Mouse (Mus musculus) spleen, postnatal 36 days (tissue): ENCODE results near the gene Hectd4.
A peak's percentile ranks its signal among the peaks of the same experiment; 100 is the strongest.
"Not testable (repeated sequence)": the region's sequence is repeated elsewhere in the genome, so short reads cannot be mapped to it uniquely, and the experiment has no call there.

ENCODE experiments used
- DNase-seq, 2 experiments: peaks; one replicate each; pipeline ENCODE4 v3.0.0; 2022; ENCODE audit warnings: low spot score in 2 of 2, mixed read lengths in 1 of 2

Hectd4 gene

GRCm38 (mm10) chr5:121219980-121220731 lies at the start of gene Hectd4:
Hectd4 (plus strand) TSS chr5:121220219.
- peak; percentile 96 to 97 for DNase-seq

- DNase-seq, result no peak
Measured at GRCm38 (mm10) chr5:121172835-121173234, 47.2 kb upstream of the Hectd4 start.

DNA sequence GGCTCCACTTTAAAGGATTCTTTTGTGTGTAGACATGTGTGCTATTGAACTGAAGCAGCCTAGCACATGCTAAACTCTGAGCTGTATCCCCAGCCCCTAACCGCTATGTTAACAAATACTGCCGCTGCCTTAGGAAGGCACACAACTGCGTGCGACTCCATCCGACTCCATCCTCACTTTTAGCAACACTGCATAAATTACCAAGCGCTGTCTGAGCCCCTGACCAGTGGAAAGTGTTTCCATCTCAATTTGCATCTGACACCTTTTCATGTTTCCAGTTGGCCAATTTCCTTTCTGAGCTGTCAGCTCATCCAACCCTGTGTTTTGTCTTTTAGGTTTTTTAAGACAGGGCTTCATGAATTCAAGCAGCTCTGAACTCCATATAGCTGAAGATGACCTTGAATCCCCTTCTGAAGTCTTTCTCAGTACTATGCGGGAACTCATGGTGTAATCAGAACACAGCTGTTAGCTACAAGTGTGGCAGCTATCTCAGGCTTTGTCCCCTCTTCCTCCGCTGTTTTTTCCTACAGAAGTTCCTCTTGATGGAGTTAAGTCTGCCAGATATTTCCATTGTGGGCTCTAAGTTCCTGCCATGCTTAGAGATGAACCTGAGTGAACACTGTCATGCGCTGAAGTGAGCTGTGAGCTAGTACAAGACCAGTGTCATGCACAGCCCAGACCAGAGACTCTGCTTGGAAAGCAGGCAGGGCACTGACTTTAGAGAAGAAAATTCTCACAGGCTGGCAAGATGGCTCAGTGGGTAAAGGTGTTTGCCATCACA lies 40.8 kb upstream of the Hectd4 start:
- DNase-seq, result no peak

GRCm38 (mm10) chr5:121183269-121183668 lies 36.8 kb upstream of the Hectd4 start:
- DNase-seq, result no peak

- no peak for DNase-seq
Measured at GRCm38 (mm10) chr5:121184375-121184774, 35.6 kb upstream of the Hectd4 start.

GRCm38 (mm10) chr5:121184945-121185551 lies 35.0 kb upstream of the Hectd4 start:
- DNase-seq, result no peak

GRCm38 (mm10) chr5:121187580-121188001 lies 32.4 kb upstream of the Hectd4 start:
- DNase-seq, result no peak

GRCm38 (mm10) chr5:121188265-121188664 lies 31.8 kb upstream of the Hectd4 start:
- DNase-seq, result no peak

GRCm38 (mm10) chr5:121189182-121189581 lies 30.8 kb upstream of the Hectd4 start:
- DNase-seq, result no peak

GRCm38 (mm10) chr5:121190210-121190835 lies 29.7 kb upstream of the Hectd4 start:
- no peak for DNase-seq

DNA sequence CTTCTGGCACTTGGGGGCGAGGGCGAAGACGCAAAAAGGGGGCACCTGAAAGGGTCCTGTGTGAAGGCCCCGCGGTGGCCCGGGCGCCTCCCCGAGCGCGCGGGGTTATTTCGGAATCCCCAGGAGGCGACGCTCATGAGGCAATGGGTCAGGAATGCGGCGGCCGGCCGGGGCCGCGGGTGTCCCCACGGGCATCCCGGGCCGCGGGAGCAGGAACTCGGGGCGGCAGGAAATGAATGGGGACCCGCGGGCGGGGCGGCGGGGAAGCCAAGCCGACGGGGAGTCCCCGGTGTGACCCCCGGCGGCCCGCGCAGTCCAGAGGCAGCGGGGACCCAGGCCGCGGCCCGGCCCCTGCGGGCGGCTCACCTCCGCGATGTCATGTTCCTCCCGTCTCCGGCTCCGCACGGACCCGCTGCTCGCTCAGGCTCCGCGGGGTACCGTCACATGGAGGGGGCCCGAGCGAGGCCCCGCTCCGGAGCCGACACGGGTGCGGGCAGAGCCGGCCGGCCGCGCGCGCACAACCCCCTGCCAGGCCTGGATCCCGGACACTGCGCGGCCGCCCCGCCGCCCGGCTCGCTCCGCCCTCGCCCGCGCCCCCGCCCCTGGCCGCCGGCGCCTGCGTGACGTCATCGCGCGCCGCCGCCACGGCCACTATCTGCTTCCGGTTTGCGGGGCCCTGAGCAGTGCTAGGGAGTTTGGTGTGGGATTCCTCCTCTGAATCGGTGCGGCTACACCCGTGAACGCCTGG lies 29.0 kb upstream of the Hectd4 start, which contains the start of gene Ptpn11:
TSS of gene Ptpn11 (minus strand) at position 562 of the 748 bp plus-strand sequence.
- DNase-seq, result peak; percentile 75 to 76

GRCm38 (mm10) chr5:121191584-121191906 lies 28.5 kb upstream of the Hectd4 start:
- DNase-seq, result no peak

DNA sequence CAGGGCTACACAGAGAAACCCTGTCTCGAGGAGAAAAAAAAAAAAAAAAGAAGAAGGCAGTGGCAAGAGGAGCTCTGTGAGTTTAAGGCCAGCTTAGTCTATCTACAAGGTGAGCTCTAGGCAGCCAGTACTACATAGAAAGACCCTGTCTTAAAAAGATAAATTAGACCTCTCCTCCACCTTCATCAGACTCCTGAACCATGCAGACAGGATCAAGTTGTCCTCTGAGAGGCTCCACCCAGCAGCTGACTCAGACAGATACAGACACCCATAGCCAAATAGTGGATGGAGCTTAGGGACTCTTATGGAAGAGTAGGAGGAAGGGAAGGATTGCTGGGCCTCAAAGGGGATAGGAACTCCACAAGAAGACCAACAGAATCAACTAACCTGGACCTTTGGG lies 25.8 kb upstream of the Hectd4 start:
- no peak for DNase-seq

GRCm38 (mm10) chr5:121196764-121197163 lies 23.3 kb upstream of the Hectd4 start:
- DNase-seq, result no peak

DNA sequence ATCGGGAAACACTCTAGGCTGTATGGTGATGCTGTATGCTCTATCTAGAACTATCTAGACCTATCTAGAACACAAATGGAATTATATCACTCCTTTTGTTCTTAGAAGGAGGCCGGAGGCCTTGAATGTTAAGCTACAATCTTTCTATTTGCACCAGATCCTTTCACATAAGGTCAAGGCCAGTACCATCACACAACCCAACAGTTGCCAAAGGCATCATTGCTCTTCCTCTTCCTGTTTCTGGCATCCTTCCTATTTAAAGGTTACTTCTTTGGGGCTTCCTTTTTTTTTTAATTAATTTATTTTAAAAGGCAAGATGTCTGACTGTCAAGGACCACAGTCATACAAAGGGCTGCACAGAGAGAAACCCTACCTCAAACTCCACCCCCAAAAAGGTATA lies 22.7 kb upstream of the Hectd4 start:
- no peak for DNase-seq

- no peak for DNase-seq
Measured at GRCm38 (mm10) chr5:121198376-121198775, 21.6 kb upstream of the Hectd4 start.

- peak; percentile 46 to 77 for DNase-seq
Measured at GRCm38 (mm10) chr5:121201739-121202138, 18.3 kb upstream of the Hectd4 start.

DNA sequence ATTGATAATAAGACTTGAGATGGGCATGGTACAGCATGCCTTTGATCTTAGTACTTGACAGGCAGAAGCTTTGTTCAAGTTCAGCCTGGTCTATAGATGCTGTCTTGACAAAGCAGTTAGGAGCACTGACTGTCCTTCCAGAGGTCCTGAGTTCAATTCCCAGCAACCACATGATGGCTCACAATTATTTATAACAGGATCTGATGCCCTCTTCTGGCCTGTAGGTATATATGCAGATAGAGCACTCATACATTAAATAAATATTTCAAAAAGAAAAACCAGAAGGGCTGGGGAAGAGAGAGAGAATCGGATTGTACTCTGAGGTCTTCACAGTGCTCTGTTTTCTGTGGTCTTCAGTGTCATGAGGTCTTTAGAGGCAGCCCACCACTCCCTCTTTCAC lies 17.6 kb upstream of the Hectd4 start:
- no peak for DNase-seq

- peak; percentile 81 to 86 for DNase-seq
Measured at GRCm38 (mm10) chr5:121204132-121205089, 15.6 kb upstream of the Hectd4 start, which contains the start of gene Rpl6. Rpl6 (plus strand) TSS chr5:121204481.

- not testable (repeated sequence) for DNase-seq
Measured at GRCm38 (mm10) chr5:121205537-121206130, 14.4 kb upstream of the Hectd4 start.
